Mouse (Mus musculus) urinary bladder, postnatal 10 days (tissue): ENCODE results near the gene Mapk8ip3.

Experiments used
- DNase-seq: peaks from one replicate; pipeline ENCODE4 v3.0.0; 2022; ENCODE audit warnings: low spot score

The Mapk8ip3 gene

DNA sequence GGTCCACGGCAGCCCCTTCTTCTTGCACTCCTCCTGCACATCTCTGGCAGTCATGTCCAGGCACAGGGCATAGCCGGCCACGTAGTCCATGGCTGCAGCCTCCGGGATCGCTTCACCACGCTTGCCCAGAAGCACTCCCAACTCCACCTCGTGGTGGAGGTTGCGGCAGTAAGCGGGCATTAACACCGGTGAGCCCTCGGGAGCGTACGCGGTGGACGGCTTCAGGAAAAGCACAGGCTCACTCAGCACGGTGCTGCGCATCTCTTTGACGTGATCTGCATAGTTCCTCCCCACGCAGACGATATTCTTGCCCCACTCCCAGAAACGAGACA is 87.1 kb downstream of the Mapk8ip3 start:
- no peak for DNase-seq

DNA sequence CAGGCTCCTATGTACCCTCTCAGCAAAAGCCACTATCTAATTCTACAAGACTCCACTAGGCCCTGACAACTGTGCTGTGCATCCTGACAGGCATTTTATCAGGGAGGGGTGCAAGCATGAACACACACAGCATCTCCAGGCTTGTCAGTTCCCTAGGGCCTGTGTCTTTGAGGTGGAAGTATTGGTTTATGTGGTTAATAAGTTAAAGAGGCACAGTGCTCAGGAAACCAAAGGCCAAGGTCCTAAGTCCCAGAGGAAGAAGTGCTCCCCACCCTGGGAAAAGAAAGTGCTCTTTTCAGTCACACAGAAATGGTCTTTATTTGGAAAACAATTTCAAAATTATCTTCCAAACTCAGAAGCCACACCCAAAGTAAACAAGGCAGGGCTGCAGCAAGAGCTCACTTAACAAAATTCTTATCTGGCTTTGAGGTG is 88.2 kb downstream of the Mapk8ip3 start:
- no peak for DNase-seq

DNA sequence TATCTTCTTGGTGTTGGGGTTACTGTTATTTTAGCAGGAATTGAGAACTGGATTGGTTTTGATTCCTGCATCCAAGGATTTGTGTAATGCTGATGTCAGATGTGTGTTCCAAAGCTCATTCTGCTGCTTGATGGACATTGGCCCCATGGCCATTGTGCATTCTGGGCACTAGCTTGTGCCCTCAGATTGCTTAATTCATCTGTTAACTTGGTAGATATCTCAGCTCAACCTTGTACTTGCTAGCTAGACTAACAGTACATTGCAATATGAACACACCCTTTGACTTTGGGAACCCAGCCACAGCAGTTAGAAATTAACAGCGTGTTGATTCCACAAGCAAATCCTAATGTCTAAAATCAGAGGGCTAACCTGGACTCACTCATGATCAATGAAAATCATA is 89.4 kb downstream of the Mapk8ip3 start:
- no peak for DNase-seq

DNA sequence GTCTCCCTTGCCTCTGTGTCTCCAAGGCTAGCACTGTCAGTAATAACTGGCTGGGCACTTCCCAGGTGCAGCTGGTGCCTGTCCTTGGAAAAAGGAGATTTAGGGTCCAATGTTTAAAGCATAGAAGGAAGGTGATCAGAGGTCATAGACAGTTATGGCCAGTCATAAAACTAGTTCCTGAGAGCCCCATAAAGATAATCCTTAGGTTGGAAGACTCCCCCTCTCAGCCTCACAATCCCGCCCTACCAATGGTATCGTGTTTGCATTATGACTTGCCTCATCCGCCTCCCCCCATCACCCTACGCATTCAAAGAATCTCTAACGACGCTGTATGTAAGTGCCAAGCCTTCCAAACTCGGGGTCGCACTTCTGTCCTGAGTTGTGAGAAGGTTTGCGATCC is 92.3 kb downstream of the Mapk8ip3 start:
- no peak for DNase-seq

DNA sequence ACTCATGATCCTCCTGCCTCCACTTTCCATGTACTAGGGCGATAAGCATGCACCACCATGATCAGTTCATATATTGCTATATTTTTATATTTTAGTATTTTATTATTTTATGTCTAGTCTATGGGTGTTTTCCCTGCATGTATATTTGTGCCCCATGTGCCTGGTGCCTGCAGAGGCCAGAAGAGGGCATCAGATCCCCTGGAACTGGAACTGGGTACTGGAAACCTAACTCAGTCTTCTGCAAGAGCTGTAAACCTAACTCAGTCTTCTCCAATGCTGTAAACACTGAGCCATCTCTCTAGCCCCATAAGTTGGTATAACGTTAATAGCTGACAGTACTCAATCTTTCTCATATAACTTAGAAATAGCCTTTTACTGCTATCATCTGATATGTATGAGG is 94.1 kb downstream of the Mapk8ip3 start:
- no peak for DNase-seq
